Mouse (Mus musculus) midbrain, embryonic 12.5 days (tissue): ENCODE measurements at regions not wholly inside any gene's neighbourhood (a gene's known extent, or its start where the extent isn't known, plus 50 kb on each side); places are given as distances from the start of the nearest gene placed in this dataset.

Experiments used
- ATAC-seq: fragments of 200-750 bp; cut with Nextera tagmentation; 2 replicates; pipeline ENCODE4 v1.8.0; 2017; ENCODE audit warnings: low read depth, moderate TSS enrichment, moderate library complexity; ENCODE audit not compliant: low FRiP score
- H3K27ac ChIP-seq: fragments of 300-500 bp; sonication (generic); replicated peaks from 2 replicates; pipeline ENCODE4 v1.5.1; 2016; ENCODE audit warnings: mild to moderate bottlenecking
- H3K27me3 ChIP-seq: fragments of 300-500 bp; sonication (generic); 2 replicates; pipeline ENCODE4 v1.6.1; 2016; ENCODE audit warnings: mild to moderate bottlenecking
- H3K36me3 ChIP-seq: fragments of 300-500 bp; sonication (generic); 2 replicates; pipeline ENCODE4 v1.6.1; 2016
- H3K4me1 ChIP-seq: fragments of 300-500 bp; sonication (generic); 2 replicates; pipeline ENCODE4 v1.6.1; 2016
- H3K4me2 ChIP-seq: fragments of 300-500 bp; sonication (generic); replicated peaks from 2 replicates; pipeline ENCODE4 v1.6.1; 2016; ENCODE audit warnings: mild to moderate bottlenecking, moderate library complexity
- H3K4me3 ChIP-seq: fragments of 300-500 bp; sonication (generic); 2 replicates; pipeline ENCODE4 v1.5.1; 2016; ENCODE audit warnings: mild to moderate bottlenecking
- H3K9ac ChIP-seq: fragments of 300-500 bp; sonication (generic); replicated peaks from 2 replicates; pipeline ENCODE4 v1.6.1; 2016; ENCODE audit warnings: mild to moderate bottlenecking, moderate library complexity
- H3K9me3 ChIP-seq: fragments of 300-500 bp; sonication (generic); 2 replicates; pipeline ENCODE4 v1.6.1; 2016; ENCODE audit warnings: mild to moderate bottlenecking
- WGBS: fragments of 180-500 bp; shearing (Covaris S2); methylation state at CpG from one replicate; pipeline ENCODE4 v1.1.7; 2016; 5-methylcytosine and 5-hydroxymethylcytosine counted together

GRCm38 (mm10) chr4:68179551-68179950, 774.6 kb downstream of the Brinp1 start:
- Histone ChIP-seq H3K4me1 (no peaks in the 10 kb centered on the region), H3K27ac (no peak overlapping the region), H3K27me3 (no peaks in the 10 kb centered on the region), H3K4me2 (no peak overlapping the region), H3K36me3 (no peaks in the 10 kb centered on the region), H3K9me3 (no peaks in the 10 kb centered on the region), H3K4me3 (no peak overlapping the region), H3K9ac (no peak overlapping the region)
- 84% methylated on average over 4 of the region's 4 CpGs for WGBS
- ATAC-seq: no peak

GRCm38 (mm10) chr4:68156499-68156898, 797.7 kb downstream of the Brinp1 start:
- no peak overlapping the region for H3K4me3 ChIP-seq
- no peaks in the 10 kb centered on the region for H3K9me3 ChIP-seq
- WGBS: 86% methylated on average over 1 of the region's 1 CpGs
- no peaks in the 10 kb centered on the region for H3K4me1 ChIP-seq
- no peaks in the 10 kb centered on the region for H3K36me3 ChIP-seq
- no peak overlapping the region for H3K27ac ChIP-seq
- no peak overlapping the region for H3K4me2 ChIP-seq
- ATAC-seq: no peak
- no peaks in the 10 kb centered on the region for H3K27me3 ChIP-seq
- H3K9ac ChIP-seq: no peak overlapping the region

DNA sequence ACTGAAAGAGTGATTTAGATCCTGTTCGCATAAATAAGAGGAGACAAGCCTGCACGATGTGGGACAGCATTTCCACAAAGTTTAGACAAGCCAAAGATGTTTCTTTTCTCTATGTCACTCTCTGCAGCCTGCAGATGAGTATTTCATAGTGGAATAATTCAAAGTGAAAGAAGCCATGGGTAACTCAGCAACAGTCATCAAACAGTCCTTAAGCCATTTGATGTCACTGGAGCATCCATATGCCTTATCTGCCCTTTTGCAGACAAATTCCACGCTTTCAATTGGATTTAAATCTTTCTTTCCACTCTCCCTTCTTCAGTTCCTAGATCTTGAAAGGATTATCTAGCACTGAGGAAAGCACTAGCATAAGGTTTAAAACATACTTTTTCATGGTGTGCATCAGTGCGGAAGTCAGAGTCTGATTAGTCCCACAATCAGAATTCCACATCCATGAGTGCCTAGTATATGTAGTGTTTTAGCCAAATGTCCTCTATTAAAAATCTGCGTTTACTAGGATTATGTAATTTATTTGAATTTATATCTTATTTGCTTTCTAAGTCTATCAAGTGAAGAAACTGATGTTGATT, 805.6 kb downstream of the Brinp1 start:
- ATAC-seq: peak; percentile 76
- Histone ChIP-seq H3K27me3 (no peaks in the 10 kb centered on the region), H3K36me3 (no peaks in the 10 kb centered on the region), H3K9ac (no peak overlapping the region), H3K4me3 (no peak overlapping the region), H3K4me2 (no peak overlapping the region), H3K4me1 (no peaks in the 10 kb centered on the region; the same call in 1 of the 2 replicates), H3K9me3 (no peaks in the 10 kb centered on the region), H3K27ac (no peak overlapping the region)
- WGBS: 34% methylated on average over 5 of the region's 5 CpGs

- WGBS: 68% methylated on average over 4 of the region's 4 CpGs
- no peaks in the 10 kb centered on the region for H3K4me1 ChIP-seq
- H3K27me3 ChIP-seq: no peaks in the 10 kb centered on the region
- no peak overlapping the region for H3K4me3 ChIP-seq
- no peak for ATAC-seq
- H3K9me3 ChIP-seq: no peaks in the 10 kb centered on the region
- H3K36me3 ChIP-seq: no peaks in the 10 kb centered on the region
- no peak overlapping the region for H3K27ac ChIP-seq
- H3K4me2 ChIP-seq: no peak overlapping the region
- no peak overlapping the region for H3K9ac ChIP-seq
These were observed 826.1 kb downstream of the Brinp1 start for GRCm38 (mm10) chr4:68128124-68128523.

DNA sequence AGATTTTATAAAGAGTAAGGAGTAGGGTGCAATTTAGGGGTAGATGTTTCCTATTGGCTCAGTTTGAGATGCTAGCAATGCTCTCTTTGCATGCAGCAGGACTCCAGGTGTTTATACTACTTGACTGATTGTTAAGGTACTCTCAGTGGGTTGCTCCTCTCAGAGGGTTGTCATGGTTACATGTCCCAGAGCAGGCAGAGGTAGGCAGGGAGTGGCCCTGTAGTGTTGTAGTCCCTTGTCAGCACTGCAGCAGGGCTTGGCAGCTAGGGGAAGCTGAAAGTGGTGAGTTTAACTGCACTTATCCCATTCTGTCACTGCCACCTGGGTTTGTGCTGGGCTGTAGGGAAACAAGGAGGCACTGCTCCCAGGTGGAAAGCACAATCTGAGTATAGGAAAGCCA, 839.7 kb downstream of the Brinp1 start:
- 0 out of 2 replicates have a peak, but pooled peaks have one; percentile 27 for ATAC-seq
- H3K4me3 ChIP-seq: no peak overlapping the region
- no peaks in the 10 kb centered on the region for H3K27me3 ChIP-seq

GRCm38 (mm10) chr4:68085255-68085654, 868.9 kb downstream of the Brinp1 start:
- Histone ChIP-seq H3K4me2 (no peak overlapping the region), H3K9ac (no peak overlapping the region), H3K4me3 (no peak overlapping the region), H3K9me3 (no peaks in the 10 kb centered on the region), H3K36me3 (no peaks in the 10 kb centered on the region), H3K27me3 (no peaks in the 10 kb centered on the region), H3K27ac (no peak overlapping the region), H3K4me1 (no peaks in the 10 kb centered on the region)
- 93% methylated on average over 3 of the region's 3 CpGs for WGBS
- ATAC-seq: no peak

More for the DNA sequence above, 839.7 kb downstream of the Brinp1 start:
- no peaks in the 10 kb centered on the region for H3K4me1 ChIP-seq
- H3K36me3 ChIP-seq: no peaks in the 10 kb centered on the region
- no peak overlapping the region for H3K9ac ChIP-seq
- no peaks in the 10 kb centered on the region for H3K9me3 ChIP-seq
- H3K4me2 ChIP-seq: no peak overlapping the region
- H3K27ac ChIP-seq: no peak overlapping the region

DNA sequence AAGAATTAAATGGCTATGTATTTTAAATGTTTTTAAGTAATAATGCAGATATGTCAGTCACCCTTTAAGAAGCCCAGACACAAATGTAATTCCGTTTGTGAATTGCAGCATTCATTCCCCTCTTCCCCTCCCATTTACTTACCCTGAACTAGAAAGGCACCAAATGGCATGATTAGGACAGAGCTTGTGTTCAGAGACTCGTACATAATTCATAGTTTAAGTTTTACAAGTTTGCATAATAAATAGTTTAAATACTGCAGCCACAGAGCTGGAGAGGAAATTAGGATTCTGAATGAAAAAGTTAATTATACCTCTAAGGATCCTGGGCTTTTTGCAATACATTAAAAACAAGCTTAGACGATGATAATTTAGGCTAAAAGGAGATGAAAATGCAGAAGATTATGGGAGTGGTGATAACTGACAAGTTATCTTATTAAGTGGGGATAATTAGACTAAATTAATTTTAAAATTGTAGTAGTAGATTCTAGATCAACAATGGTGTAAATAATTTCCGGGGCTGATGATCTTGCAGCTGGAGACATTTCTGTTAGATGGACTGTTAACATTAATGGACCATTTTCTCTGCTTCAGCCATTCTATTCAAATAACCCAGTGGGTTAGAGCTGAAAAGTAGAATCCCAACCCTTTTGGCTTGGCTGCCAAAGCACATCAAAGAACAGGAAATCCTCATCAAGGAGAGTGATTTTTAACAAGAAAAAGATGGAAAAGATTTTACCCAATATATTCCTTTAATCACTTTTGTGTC, 897.2 kb downstream of the Brinp1 start:
- Histone ChIP-seq H3K36me3 (no peaks in the 10 kb centered on the region), H3K9ac (no peak overlapping the region)

DNA sequence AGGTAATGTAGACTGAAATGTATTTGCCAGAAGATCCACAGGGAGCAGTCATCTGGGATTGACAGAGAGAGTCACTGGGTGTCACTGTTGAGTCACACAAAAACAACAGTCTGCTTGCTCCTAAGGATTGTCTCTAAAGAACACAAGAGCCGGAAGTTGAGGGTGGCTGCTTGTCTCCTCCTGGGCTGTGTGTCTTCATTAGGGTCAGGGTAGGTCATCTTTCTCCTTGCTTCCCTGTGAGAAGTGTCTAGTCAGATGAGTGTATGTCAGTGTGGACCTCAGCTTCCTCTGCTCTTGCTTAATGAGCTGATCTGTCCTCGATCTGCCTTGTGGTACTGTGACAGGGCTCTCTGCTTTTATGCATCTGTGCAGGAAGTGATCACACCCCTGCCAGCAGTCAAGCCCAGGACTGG, 931.3 kb downstream of the Brinp1 start:
- ATAC-seq: peak; percentile 95
- 0 out of 2 replicates have a peak, but pooled peaks cover 4% of the 10 kb centered on the region for H3K4me1 ChIP-seq
- H3K36me3 ChIP-seq: no peaks in the 10 kb centered on the region
- no peak overlapping the region for H3K9ac ChIP-seq
- H3K4me3 ChIP-seq: no peak overlapping the region
- no peak overlapping the region; the same call in 1 of the 2 replicates for H3K27ac ChIP-seq
- 11% methylated on average over 2 of the region's 2 CpGs for WGBS
- H3K27me3 ChIP-seq: no peaks in the 10 kb centered on the region
- no peak overlapping the region for H3K4me2 ChIP-seq
- H3K9me3 ChIP-seq: no peaks in the 10 kb centered on the region

More for the DNA sequence above, 897.2 kb downstream of the Brinp1 start:
- Histone ChIP-seq H3K4me2 (no peak overlapping the region), H3K27me3 (no peaks in the 10 kb centered on the region), H3K9me3 (no peaks in the 10 kb centered on the region), H3K27ac (no peak overlapping the region), H3K4me3 (no peak overlapping the region), H3K4me1 (no peaks in the 10 kb centered on the region)
- WGBS: 54% methylated on average over 4 of the region's 4 CpGs
- no peak for ATAC-seq

- H3K9me3 ChIP-seq: no peaks in the 10 kb centered on the region
- H3K4me1 ChIP-seq: no peaks in the 10 kb centered on the region
- H3K36me3 ChIP-seq: no peaks in the 10 kb centered on the region
- H3K9ac ChIP-seq: no peak overlapping the region
- no peak for ATAC-seq
- no peak overlapping the region for H3K4me2 ChIP-seq
- H3K27me3 ChIP-seq: no peaks in the 10 kb centered on the region
- H3K4me3 ChIP-seq: no peak overlapping the region
- 69% methylated on average over 2 of the region's 2 CpGs for WGBS
- H3K27ac ChIP-seq: no peak overlapping the region
These were observed 942.8 kb downstream of the Brinp1 start for GRCm38 (mm10) chr4:68011371-68011770.

- Histone ChIP-seq H3K4me3 (no peak overlapping the region), H3K4me2 (no peak overlapping the region), H3K27ac (no peak overlapping the region), H3K9ac (no peak overlapping the region), H3K27me3 (no peaks in the 10 kb centered on the region), H3K36me3 (no peaks in the 10 kb centered on the region), H3K4me1 (no peaks in the 10 kb centered on the region), H3K9me3 (no peaks in the 10 kb centered on the region)
- WGBS: 91% methylated on average over 7 of the region's 7 CpGs
- no peak for ATAC-seq
These were observed 959.4 kb downstream of the Brinp1 start for GRCm38 (mm10) chr4:67994796-67995283.

- Histone ChIP-seq H3K9me3 (no peaks in the 10 kb centered on the region), H3K4me1 (no peaks in the 10 kb centered on the region), H3K4me3 (no peak overlapping the region), H3K27ac (no peak overlapping the region), H3K36me3 (no peaks in the 10 kb centered on the region), H3K27me3 (no peaks in the 10 kb centered on the region), H3K9ac (no peak overlapping the region), H3K4me2 (no peak overlapping the region)
- 85% methylated on average over 1 of the region's 1 CpGs for WGBS
- no peak for ATAC-seq
These were observed 990.7 kb downstream of the Brinp1 start for GRCm38 (mm10) chr4:67963456-67963855.

GRCm38 (mm10) chr4:67948000-67948399, 1006.2 kb downstream of the Brinp1 start:
- no peak overlapping the region for H3K4me2 ChIP-seq
- no peaks in the 10 kb centered on the region for H3K27me3 ChIP-seq
- no peaks in the 10 kb centered on the region for H3K9me3 ChIP-seq
- H3K36me3 ChIP-seq: no peaks in the 10 kb centered on the region
- H3K4me3 ChIP-seq: no peak overlapping the region
- ATAC-seq: no peak
- no peaks in the 10 kb centered on the region for H3K4me1 ChIP-seq
- no peak overlapping the region for H3K27ac ChIP-seq
- no peak overlapping the region for H3K9ac ChIP-seq
